Mouse (Mus musculus) neutrophil, adult 5-6 weeks (primary cell): ENCODE measurements at regions not wholly inside any gene's neighbourhood (a gene's known extent, or its start where the extent isn't known, plus 50 kb on each side); places are given as distances from the start of the nearest gene placed in this dataset.
"Not testable (repeated sequence)": the region's sequence is repeated elsewhere in the genome, so short reads cannot be mapped to it uniquely, and the experiment has no call there.

ENCODE experiments used
- ATAC-seq: fragments of 151-379, 151-347 bp; 2 replicates; pipeline ENCODE4 v1.8.0; 2017; ENCODE audit warnings: mild to moderate bottlenecking, moderate TSS enrichment; ENCODE audit not compliant: insufficient number of reproducible peaks, poor library complexity, low FRiP score, severe bottlenecking; ENCODE audit errors: extremely low read depth

- not testable (repeated sequence) for ATAC-seq
Measured at GRCm38 (mm10) chr1:23316288-23316687, 81.3 kb downstream of the Ogfrl1 start.

DNA sequence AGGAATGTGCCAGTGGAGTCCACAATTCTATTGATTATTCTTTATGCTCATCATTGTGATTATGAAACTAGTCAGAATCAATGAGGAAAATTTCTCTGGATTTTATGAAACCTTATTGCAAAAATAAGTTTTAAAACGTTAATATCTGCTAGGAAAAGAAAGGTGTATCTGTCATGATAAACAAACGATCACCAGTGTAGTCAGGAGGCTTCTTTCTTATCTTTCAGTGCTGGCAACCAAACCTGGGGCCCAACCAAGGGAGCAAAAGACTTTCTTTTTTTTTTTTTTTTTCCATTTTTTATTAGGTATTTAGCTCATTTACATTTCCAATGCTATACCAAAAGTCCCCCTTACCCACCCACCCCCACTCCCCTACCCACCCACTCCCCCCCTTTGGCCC lies 82.7 kb downstream of the Ogfrl1 start:
- not testable (repeated sequence) for ATAC-seq

DNA sequence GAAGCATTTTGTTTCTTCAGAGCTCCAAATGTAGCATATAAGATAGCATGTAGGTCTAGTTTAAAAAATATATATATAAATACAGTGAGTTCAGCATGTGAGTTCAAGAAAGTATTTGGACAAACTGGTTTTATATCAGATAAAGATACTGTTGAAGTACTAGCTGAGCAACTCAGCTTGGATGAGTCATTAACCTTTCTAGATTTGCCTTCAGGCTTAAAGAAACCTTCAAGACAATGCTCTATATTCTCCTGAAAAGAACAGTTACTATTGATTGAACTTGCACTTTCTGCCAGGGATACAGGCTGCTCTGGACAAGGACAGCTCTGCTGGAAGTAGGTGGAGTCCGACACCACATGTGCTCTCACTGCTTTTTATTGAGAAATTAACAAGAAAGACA lies 104.9 kb downstream of the Ogfrl1 start:
- ATAC-seq, result no peak

GRCm38 (mm10) chr1:23286741-23287140 lies 110.8 kb downstream of the Ogfrl1 start:
- ATAC-seq, result no peak

- ATAC-seq, result no peak
Measured at GRCm38 (mm10) chr1:23282870-23283219, 114.7 kb downstream of the Ogfrl1 start.

DNA sequence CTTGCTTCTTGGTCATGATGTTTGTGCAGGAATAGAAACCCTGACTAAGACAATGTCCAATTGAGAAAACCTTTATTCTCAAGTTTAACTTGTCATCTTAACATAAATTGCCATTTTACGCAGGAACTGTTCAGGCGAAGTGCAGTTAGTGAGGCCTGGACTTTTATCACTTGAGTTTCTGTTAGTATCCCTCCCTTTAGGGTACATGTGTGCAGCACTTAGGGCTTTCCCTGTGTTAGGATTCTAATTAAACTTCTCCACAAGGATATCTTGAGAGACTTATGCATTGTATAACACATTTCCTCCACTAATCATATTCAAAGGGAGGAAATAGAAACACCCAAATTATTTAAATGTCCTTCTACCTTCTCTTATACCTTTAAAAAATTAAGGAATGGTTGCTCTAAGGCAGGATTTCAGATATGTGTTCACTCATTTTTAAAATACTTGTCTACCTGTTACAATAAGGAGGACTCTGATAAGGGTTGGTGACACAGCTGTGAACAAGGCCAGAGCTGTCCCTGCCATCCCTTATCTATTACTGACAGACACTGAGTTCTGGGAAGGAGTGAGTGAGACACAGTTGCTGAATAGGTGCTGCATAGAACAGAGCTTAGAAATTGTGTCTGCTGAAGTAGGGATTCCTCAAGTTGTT lies 115.2 kb downstream of the Ogfrl1 start:
- ATAC-seq, result no peak

GRCm38 (mm10) chr1:23279827-23280226 lies 117.7 kb downstream of the Ogfrl1 start:
- ATAC-seq, result no peak

DNA sequence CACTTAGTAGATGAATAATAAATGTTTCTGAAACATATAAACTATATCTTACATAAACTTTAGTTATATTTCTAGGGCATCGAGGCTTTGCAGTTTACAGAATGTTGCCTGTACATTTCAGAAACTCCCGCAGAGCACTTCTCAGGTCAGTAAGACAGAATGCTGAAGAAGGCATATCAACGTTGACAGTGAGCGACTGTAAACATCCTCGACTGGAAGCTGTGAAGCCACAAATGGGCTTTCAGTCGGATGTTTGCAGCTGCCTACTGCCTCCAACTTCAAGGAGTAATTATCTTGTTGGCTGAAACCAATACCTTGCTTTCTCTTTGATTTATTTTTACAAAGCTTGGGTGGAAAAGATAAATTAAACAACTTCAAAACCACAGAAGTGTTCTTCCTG lies 125.5 kb downstream of the Ogfrl1 start:
- no peak for ATAC-seq

- ATAC-seq, result no peak
Measured at GRCm38 (mm10) chr1:23270910-23271822, 126.4 kb downstream of the Ogfrl1 start.

- ATAC-seq, result no peak
Measured at GRCm38 (mm10) chr1:23268062-23268461, 129.5 kb downstream of the Ogfrl1 start.

- no peak for ATAC-seq
Measured at GRCm38 (mm10) chr1:23265556-23266232, 131.9 kb downstream of the Ogfrl1 start.

- no peak for ATAC-seq
Measured at GRCm38 (mm10) chr1:23264251-23264650, 133.3 kb downstream of the Ogfrl1 start.

GRCm38 (mm10) chr1:23263798-23264197 lies 133.8 kb downstream of the Ogfrl1 start:
- no peak for ATAC-seq

- ATAC-seq, result no peak
Measured at GRCm38 (mm10) chr1:23261652-23262051, 135.9 kb downstream of the Ogfrl1 start.

GRCm38 (mm10) chr1:23257306-23257895 lies 140.2 kb downstream of the Ogfrl1 start:
- ATAC-seq, result no peak

DNA sequence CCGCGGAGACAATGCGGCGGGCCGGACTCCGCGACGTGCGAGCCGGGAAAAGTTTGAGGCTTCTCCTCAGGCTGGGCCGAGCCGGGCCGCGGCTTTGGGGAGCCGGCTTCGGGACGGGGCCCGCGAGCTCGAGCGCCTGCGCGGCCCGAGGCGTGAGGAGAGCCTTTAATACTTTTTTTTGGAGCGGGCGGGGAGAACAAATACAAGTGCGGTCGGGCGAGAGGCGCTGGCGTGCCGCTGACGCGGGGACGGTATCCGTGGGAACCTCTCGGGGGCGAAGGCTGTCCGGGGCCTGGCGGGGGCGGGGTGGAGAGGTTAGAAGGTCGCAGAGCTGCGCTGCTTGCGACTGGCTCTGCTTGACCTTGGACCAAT lies 141.0 kb downstream of the Ogfrl1 start:
- ATAC-seq, result no peak

- ATAC-seq, result peak; percentile 70; the same call in 1 of the 2 replicates
Measured at GRCm38 (mm10) chr1:23255925-23256629, 141.5 kb downstream of the Ogfrl1 start.

DNA sequence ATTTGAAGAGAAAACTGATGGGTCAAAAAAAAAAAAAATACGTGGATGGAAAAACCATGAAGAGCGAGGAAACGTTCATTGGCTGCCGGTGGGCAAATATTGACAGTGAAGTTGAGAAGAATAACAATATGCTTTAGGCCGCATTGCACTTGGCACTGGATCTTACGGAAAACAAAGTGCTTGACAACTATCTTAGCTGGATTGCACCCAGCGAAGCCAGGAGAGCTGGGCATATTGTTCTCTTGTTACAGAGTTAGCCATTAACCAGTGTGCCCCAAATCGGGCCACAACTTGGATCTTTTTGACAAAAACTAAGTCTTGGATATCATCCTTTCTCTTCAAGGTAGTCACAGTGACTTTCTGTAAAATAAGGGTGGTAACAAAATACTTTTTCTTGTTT lies 143.3 kb downstream of the Ogfrl1 start:
- ATAC-seq, result no peak

GRCm38 (mm10) chr1:23231522-23231921 lies 129.5 kb upstream of the 4933415F23Rik start:
- no peak for ATAC-seq
